Mouse (Mus musculus) midbrain, embryonic 11.5 days (tissue): ENCODE results near the gene Pigf. TPM values are rescaled to one million over a fixed set of nuclear protein-coding genes. Genes with fewer than 3 reads are reported as not detected.
A peak's percentile ranks its signal among the peaks of the same experiment; 100 is the strongest.

Source experiments
- ATAC-seq: fragments of 200-750 bp; cut with Nextera tagmentation; 2 replicates; pipeline ENCODE4 v1.8.0; 2017; ENCODE audit warnings: moderate TSS enrichment, moderate library complexity; ENCODE audit not compliant: low FRiP score
- DNase-seq: peaks from one replicate; pipeline ENCODE4 v3.0.0; 2015; ENCODE audit warnings: low spot score; ENCODE audit errors: missing footprints
- H3K27ac ChIP-seq: fragments of 300-500 bp; sonication (generic); 2 replicates; pipeline ENCODE4 v1.5.1; 2014; ENCODE audit warnings: low read depth, low read length
- H3K27me3 ChIP-seq: fragments of 300-500 bp; sonication (generic); 2 replicates; pipeline ENCODE4 v1.6.1; 2014; ENCODE audit warnings: mild to moderate bottlenecking, low read length, moderate library complexity, mixed read lengths; ENCODE audit not compliant: control insufficient read depth, insufficient read depth
- H3K36me3 ChIP-seq: fragments of 300-500 bp; sonication (generic); 2 replicates; pipeline ENCODE4 v1.6.1; 2014; ENCODE audit warnings: mild to moderate bottlenecking, low read length, moderate library complexity, mixed read lengths; ENCODE audit not compliant: control insufficient read depth, insufficient read depth
- H3K4me1 ChIP-seq: fragments of 300-500 bp; sonication (generic); 2 replicates; pipeline ENCODE4 v1.6.1; 2014; ENCODE audit warnings: low read length; ENCODE audit not compliant: control insufficient read depth, insufficient read depth
- H3K4me2 ChIP-seq: fragments of 300-500 bp; sonication (generic); 2 replicates; pipeline ENCODE4 v1.6.1; 2014; ENCODE audit warnings: mild to moderate bottlenecking, moderate library complexity
- H3K4me3 ChIP-seq: fragments of 300-500 bp; sonication (generic); 2 replicates; pipeline ENCODE4 v1.5.1; 2014; ENCODE audit warnings: low read depth, low read length
- H3K9ac ChIP-seq: fragments of 300-500 bp; sonication (generic); 2 replicates; pipeline ENCODE4 v1.6.1; 2014; ENCODE audit warnings: low read length
- H3K9me3 ChIP-seq: fragments of 300-500 bp; sonication (generic); 2 replicates; pipeline ENCODE4 v1.6.1; 2016; ENCODE audit warnings: low read length; ENCODE audit not compliant: control insufficient read depth
- WGBS: fragments of 180-500 bp; shearing (Covaris S2); extraction: QIAGEN DNeasy Blood & Tissue Kit; methylation state at CpG from one replicate; pipeline ENCODE4 v1.1.7; 2014; 5-methylcytosine and 5-hydroxymethylcytosine counted together
- polyA plus RNA-seq: library from polyadenylated mRNA; unstranded; fragments of >200 nt; fragmentation: Nextera tagmentation; extraction: Ambion mirVana; gene quantifications from 2 replicates; pipeline ENCODE4 v1.2.1, GENCODE M21; 2014

Gene Pigf
- polyA plus RNA-seq, 1 experiment from 2014 or later: 50.2 TPM

GRCm38 (mm10) chr17:86997323-86997722, 27.9 kb downstream of the Pigf start:
- H3K27me3 ChIP-seq: no peaks in the 10 kb centered on the region; the same call in 1 of the 2 replicates
- DNase-seq (no peak), ATAC-seq (no peak)
- H3K4me1 ChIP-seq: no peaks in the 10 kb centered on the region
- no peak overlapping the region for H3K4me3 ChIP-seq
- 94% methylated on average over 6 of the region's 6 CpGs for WGBS
- no peaks in the 10 kb centered on the region for H3K36me3 ChIP-seq
- no peak overlapping the region for H3K27ac ChIP-seq
- H3K9me3 ChIP-seq: no peaks in the 10 kb centered on the region
- no peak overlapping the region for H3K9ac ChIP-seq
- H3K4me2 ChIP-seq: no peak overlapping the region

- no peak for DNase-seq
- 91% methylated on average over 8 of the region's 8 CpGs for WGBS
- no peak for ATAC-seq
Measured at GRCm38 (mm10) chr17:86991306-86991705, 33.9 kb downstream of the Pigf start.

GRCm38 (mm10) chr17:86988601-86989184, 36.5 kb downstream of the Pigf start:
- WGBS: 53% methylated on average over 6 of the region's 6 CpGs
- Histone ChIP-seq H3K9ac (no peak overlapping the region), H3K27me3 (no peaks in the 10 kb centered on the region; the same call in 1 of the 2 replicates), H3K4me2 (no peak overlapping the region), H3K36me3 (no peaks in the 10 kb centered on the region), H3K4me3 (no peak overlapping the region), H3K9me3 (no peaks in the 10 kb centered on the region), H3K27ac (peak overlapping the region; percentile 35; the same call in 1 of the 2 replicates), H3K4me1 (peaks cover 24% of the 10 kb centered on the region)
- ATAC-seq: peak; percentile 79
- peak; percentile 90 for DNase-seq

More at GRCm38 (mm10) chr17:86991306-86991705, 33.9 kb downstream of the Pigf start:
- H3K27me3 ChIP-seq: no peaks in the 10 kb centered on the region; the same call in 1 of the 2 replicates
- H3K4me1 ChIP-seq: peaks cover 17% of the 10 kb centered on the region
- no peaks in the 10 kb centered on the region for H3K9me3 ChIP-seq
- no peak overlapping the region for H3K9ac ChIP-seq
- no peak overlapping the region for H3K27ac ChIP-seq
- H3K4me3 ChIP-seq: no peak overlapping the region
- no peaks in the 10 kb centered on the region for H3K36me3 ChIP-seq
- no peak overlapping the region for H3K4me2 ChIP-seq

- DNase-seq: no peak
- no peak overlapping the region for H3K4me3 ChIP-seq
- H3K9ac ChIP-seq: no peak overlapping the region
- no peak overlapping the region for H3K4me2 ChIP-seq
- no peak overlapping the region for H3K27ac ChIP-seq
- peaks cover 24% of the 10 kb centered on the region for H3K4me1 ChIP-seq
- ATAC-seq: peak; percentile 51
- no peaks in the 10 kb centered on the region for H3K9me3 ChIP-seq
- 69% methylated on average over 5 of the region's 5 CpGs for WGBS
- no peaks in the 10 kb centered on the region for H3K36me3 ChIP-seq
- no peaks in the 10 kb centered on the region for H3K27me3 ChIP-seq
Measured at GRCm38 (mm10) chr17:86988161-86988560, 37.0 kb downstream of the Pigf start.

GRCm38 (mm10) chr17:86986449-86987138, 38.6 kb downstream of the Pigf start:
- H3K9ac ChIP-seq: peak overlapping the region; percentile 12; the same call in 1 of the 2 replicates
- DNase-seq: peak; percentile 89
- no peaks in the 10 kb centered on the region for H3K36me3 ChIP-seq
- no peak overlapping the region for H3K4me3 ChIP-seq
- H3K4me2 ChIP-seq: no peak overlapping the region
- H3K27me3 ChIP-seq: no peaks in the 10 kb centered on the region
- H3K27ac ChIP-seq: peak overlapping the region; percentile 57
- H3K9me3 ChIP-seq: no peaks in the 10 kb centered on the region
- 49% methylated on average over 17 of the region's 17 CpGs for WGBS
- peaks cover 24% of the 10 kb centered on the region for H3K4me1 ChIP-seq
- ATAC-seq: no peak

GRCm38 (mm10) chr17:86982497-86982896, 42.7 kb downstream of the Pigf start:
- no peak for DNase-seq
- H3K27ac ChIP-seq: no peak overlapping the region
- H3K4me2 ChIP-seq: no peak overlapping the region
- no peaks in the 10 kb centered on the region for H3K9me3 ChIP-seq
- 60% methylated on average over 9 of the region's 9 CpGs for WGBS
- no peak overlapping the region for H3K4me3 ChIP-seq
- peaks cover 2% of the 10 kb centered on the region; the same call in 1 of the 2 replicates for H3K36me3 ChIP-seq
- H3K27me3 ChIP-seq: no peaks in the 10 kb centered on the region
- no peak overlapping the region; the same call in 1 of the 2 replicates for H3K9ac ChIP-seq
- peaks cover 15% of the 10 kb centered on the region for H3K4me1 ChIP-seq
- ATAC-seq: no peak

GRCm38 (mm10) chr17:86981701-86982100, 43.5 kb downstream of the Pigf start:
- peaks cover 11% of the 10 kb centered on the region for H3K4me1 ChIP-seq
- no peak overlapping the region for H3K27ac ChIP-seq
- DNase-seq: no peak
- H3K36me3 ChIP-seq: peaks cover 2% of the 10 kb centered on the region; the same call in 1 of the 2 replicates
- H3K4me2 ChIP-seq: no peak overlapping the region
- 98% methylated on average over 2 of the region's 2 CpGs for WGBS
- no peak for ATAC-seq
- H3K9me3 ChIP-seq: no peaks in the 10 kb centered on the region
- H3K9ac ChIP-seq: no peak overlapping the region
- H3K4me3 ChIP-seq: no peak overlapping the region
- no peaks in the 10 kb centered on the region for H3K27me3 ChIP-seq

- H3K27ac ChIP-seq: no peak overlapping the region
- peaks cover 6% of the 10 kb centered on the region for H3K4me1 ChIP-seq
- no peak overlapping the region for H3K4me2 ChIP-seq
- no peak overlapping the region for H3K9ac ChIP-seq
- H3K9me3 ChIP-seq: no peaks in the 10 kb centered on the region
- ATAC-seq: no peak
- DNase-seq: no peak
- H3K4me3 ChIP-seq: no peak overlapping the region
- H3K27me3 ChIP-seq: no peaks in the 10 kb centered on the region
- peaks cover 2% of the 10 kb centered on the region; the same call in 1 of the 2 replicates for H3K36me3 ChIP-seq
- 83% methylated on average over 1 of the region's 1 CpGs for WGBS
Measured at GRCm38 (mm10) chr17:86981205-86981604, 44.0 kb downstream of the Pigf start.

- peaks cover 8% of the 10 kb centered on the region for H3K36me3 ChIP-seq
- no peak overlapping the region for H3K4me3 ChIP-seq
- no peak overlapping the region for H3K9ac ChIP-seq
- H3K9me3 ChIP-seq: no peaks in the 10 kb centered on the region
- H3K27me3 ChIP-seq: no peaks in the 10 kb centered on the region
- no peaks in the 10 kb centered on the region for H3K4me1 ChIP-seq
- no peak overlapping the region for H3K27ac ChIP-seq
- no peak for DNase-seq
- WGBS: 87% methylated on average over 6 of the region's 6 CpGs
- no peak for ATAC-seq
- H3K4me2 ChIP-seq: no peak overlapping the region
Measured at GRCm38 (mm10) chr17:86978496-86978895, 46.7 kb downstream of the Pigf start.
